Mouse (Mus musculus): Measurements from ENCODE around the gene A530016L24Rik.

A530016L24Rik gene

DNA sequence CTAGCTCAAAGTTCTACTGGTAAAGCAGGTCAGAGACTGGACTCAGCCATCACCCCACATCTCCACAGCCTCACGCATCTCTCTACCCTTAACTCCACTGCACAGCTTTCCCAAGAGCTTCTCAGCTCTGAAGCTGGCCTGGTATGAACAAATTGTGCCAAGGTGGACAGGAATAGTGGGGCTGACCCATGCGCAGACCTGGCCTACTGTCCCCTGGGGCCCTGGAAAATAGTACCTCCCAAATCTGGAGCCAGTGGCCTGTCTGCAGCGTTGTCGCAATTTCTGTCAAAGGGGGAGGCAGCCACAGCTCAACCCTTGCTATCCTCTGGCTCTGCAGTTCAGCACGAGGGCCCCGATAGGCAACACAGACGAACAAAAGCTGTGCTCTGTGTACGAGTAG lies at the start of gene A530016L24Rik:
A530016L24Rik (plus strand) TSS at position 315 of the 400 bp plus-strand sequence.
- DNase-seq, result no peak

DNA sequence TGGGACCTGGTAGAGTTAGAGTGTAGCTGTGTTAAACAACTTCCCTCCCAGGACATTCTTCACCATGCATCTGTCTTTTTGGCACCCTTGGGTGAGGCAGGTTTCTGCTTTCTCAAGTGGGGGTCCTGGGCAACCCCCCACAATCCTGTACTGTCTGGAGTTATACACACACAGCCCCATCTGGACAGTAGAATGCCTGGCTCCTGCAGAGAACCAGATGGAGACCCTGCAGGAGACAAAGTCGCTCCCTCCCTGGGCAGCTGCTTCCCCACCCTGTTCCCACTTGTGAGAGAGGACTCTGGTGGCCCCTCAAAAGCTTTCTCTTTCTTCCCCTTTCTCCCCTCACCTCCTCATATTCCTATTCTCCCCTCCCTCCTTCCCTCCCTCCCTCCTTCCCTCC lies 49.3 kb upstream of the A530016L24Rik start:
- DNase-seq, result no peak

DNA sequence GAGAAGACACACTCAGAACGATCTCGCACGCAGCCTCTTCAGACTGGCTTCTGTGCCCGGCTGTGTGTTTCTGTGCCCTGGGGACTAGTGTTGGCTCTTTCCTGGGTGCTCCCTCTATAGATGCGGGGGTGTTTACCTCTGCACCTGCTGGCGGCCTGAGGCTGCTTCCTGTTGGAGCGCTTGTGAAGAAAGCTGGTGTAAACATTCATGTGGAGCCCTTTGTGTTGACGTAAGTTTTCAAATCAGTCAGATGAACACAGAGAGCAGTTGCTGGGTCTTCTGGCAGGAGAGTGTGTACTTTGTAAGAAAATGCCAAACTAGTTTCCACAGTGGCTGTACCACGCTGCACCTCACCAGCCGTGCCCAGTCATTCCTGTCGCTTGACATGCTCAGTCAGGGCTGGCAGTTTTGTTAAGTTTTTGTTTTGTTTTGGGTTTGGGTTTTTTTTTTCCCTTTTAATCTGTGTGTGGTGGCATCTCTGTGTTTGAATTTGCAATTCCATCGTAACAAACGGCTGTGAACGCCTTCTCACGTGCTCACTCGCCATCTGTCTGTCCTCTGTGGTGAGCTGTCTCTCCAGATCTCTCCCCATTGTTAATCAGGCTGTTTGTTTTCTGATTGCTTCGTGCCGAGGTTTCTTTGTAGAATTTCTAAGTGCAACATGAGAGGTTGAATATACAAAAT lies 40.0 kb upstream of the A530016L24Rik start:
- DNase-seq, result no peak

DNA sequence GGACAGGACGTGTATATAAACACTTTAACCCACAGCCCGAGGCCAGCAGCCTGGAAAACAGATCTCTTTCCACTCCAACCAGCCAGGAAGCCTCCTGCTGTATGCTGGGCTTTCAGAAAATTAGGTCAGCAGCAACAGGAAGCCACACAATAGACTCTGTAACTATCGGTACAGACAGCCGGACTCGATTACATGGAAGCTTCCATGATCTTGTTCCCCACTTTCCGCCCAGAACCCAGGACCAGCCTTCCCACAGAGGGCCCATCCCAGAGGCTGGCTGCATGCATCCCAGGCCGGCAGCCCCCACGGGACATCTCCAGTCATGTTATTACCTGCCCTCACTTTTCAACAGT lies 39.4 kb upstream of the A530016L24Rik start:
- no peak for DNase-seq

DNA sequence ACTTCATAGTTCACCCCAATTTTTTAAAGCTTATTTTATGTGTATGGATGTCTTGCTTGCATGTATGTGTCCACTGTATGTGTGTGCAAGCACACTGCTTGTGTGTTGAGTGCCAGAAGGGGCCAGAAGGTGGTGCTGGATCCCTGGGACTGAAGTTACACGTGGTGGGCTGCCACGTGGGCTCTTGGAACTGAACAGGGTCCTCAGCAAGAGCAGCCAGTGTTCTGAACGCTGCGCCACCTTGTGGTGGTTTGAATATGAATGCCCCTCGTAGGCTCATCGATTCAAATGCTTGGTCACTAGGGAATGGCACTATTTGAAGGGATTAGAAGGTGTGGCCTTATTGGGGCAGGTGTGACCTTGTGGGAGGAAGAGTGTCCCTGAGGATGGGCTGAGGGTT lies 38.4 kb upstream of the A530016L24Rik start:
- DNase-seq, result peak; percentile 32

DNA sequence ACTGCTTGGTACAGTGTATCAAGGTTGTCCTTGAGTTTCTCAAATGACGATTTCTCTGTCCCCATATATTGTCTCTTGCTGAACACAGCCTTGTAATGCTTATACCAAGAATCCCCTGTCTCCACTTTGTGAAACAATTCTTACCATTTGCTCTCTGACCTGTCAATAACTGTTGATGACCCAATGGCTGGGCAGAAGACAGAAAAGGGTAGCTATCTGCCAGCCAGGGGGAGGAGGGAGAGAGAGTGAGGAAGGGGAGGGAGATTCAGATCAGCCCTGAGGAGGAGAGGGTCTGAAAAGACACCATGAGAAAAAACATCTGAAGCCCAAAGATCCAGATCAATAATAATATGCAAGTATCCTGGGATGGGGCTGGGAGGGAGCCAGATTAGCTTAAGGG lies 37.9 kb upstream of the A530016L24Rik start:
- no peak for DNase-seq

DNA sequence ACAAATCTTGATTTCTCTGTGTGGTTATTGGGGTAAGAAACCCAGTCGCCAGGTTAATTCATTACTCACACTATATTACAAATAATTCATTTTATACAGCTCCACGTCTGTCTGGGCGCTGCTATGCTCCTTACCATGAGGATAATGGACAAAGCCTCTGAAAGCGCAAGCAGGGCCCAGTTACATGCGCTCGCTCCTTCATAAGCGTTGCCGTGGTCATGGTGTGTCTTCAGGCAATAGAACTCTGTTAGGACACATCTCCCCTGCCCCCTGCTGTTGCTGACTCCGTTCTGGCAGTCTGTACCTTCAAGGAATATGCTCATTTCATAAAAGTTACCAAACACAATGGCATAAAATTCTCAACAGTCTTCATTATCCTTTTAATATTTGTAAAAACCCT lies 37.4 kb upstream of the A530016L24Rik start:
- DNase-seq, result no peak

DNA sequence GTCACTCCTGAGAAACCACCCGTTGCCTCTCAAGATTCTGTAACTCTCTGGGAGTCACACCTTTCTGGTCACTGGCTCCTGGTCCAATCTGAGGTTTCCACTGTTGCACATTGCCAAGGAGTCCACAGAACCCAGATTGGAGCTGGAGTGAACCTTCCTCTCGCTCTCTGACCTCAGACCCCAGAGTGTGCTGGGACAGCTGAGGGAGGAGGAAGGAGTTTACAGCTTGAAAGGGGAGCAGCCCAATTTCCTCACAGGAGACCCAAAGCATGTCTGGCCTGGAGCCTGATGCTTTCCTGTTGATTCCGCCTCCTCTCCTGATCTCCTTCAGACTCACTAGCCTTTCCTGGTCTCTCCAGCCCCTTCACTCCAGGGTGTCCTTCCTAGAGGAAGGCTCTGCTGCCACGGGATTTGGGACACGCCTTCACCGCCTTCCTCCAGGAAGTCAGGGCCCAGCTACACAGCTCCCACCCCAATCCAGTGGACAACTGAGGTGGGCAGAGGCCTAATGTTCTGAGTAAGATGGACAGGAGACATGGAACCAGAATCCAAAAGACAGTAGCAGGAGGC lies 33.0 kb upstream of the A530016L24Rik start:
- no peak for DNase-seq

DNA sequence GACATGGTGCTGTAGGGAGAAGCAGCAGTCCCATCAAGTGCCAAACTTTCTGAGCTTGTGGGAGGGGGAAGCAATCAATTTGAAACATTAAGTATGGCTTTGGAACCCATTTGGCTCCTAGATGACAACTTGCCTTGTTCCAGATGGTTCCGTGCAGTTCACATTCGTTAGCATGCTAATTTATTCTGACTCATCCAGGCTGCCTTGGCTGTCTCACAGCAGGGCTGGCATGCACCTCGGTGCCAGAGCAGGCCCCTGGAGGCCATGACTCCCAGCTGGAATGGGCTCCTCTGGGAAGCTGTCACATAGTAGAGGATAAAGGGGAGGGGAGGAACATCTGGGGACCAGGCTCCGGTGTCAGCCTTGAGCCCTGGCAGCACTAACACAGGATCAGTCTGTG lies 31.4 kb upstream of the A530016L24Rik start:
- no peak for DNase-seq

DNA sequence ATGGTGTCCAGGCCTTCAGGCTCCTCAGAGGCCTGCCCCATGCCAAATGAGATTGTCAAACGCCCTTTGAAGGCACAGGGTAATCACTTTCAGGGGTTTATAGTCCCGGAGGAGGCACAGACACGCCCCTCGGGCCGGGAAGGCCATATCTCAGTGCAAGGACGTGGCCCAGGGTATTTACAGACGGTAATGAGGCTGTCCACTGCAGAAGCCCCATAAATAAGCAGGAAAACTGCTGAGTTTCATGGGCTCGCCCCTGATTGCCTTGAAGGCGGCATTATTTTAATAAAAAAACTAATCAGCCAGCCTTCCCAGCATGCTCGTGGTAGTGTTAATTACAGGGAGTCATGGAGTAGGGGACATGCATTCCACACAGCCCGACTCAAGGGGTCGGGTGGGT lies 26.8 kb upstream of the A530016L24Rik start:
- no peak for DNase-seq

DNA sequence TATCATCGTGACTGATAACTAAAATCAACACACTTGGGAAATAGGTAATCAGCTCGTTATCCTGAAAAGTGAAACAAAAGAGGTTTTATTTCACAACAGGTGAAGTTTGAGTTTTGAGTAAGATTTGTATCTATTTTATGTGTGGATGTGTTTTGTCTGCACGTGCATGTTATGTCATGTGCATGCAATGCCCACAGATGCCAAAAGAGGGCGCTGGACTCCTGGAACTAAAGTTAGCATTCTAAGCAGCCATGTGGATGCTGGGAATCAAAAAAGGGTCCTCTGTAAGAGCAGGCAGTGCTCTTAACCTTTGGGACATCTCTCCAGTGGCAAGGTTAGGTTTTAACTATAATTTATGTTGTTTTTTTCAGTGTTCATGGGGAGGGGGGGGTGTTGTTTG lies 26.0 kb upstream of the A530016L24Rik start:
- peak; percentile 16 for DNase-seq

DNA sequence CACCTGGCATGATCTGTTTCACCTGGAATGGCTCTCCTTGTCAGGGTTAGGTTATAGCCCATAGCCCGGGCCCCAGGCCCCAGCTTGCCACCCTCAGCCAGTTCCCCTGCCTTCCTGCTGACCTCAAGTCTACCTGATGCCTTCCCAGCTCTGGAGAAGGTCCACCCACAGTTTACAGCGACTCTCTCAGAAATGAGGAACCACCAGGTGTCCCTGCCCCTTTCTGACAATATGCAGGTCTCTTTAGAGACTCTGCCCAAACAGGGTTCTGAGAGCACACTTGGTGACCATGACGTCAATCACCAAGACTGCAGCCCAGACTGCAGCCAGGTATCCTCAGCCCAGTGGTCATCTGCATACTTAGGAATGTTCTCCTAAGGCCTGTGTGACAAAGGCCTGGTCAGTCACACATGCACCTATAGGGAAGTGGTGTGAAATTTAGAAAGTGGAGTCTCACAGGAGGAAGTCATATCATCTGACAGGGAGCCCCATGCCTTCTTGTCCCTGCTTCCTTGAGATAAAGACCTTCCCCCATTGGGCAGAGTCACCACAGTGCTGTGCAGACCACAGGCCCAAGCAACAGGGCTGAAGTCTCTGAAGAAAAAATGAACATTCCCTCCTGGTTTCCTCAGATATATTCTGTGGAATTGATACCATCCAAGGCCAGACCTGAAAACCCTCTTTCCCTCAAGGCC lies 25.4 kb upstream of the A530016L24Rik start:
- DNase-seq, result no peak

DNA sequence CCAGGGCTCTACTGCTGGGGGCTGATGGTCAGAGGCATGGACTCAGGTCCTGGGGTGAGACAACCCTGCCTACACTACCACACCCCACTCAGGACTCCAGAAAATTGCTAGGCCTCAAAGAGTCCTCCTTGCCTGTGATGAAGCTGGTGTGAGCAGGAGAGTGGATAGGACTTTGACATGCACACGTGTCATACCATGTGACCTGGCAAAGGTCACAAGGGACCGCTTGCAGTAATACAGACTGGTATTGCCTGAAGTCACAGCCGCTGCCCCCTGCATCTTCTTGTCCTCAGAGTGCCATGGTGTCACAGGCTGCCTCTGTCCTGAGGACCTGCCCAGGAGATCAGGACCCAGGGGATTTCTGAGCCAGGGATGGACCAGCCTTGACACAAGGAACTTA lies 24.7 kb upstream of the A530016L24Rik start:
- no peak for DNase-seq

DNA sequence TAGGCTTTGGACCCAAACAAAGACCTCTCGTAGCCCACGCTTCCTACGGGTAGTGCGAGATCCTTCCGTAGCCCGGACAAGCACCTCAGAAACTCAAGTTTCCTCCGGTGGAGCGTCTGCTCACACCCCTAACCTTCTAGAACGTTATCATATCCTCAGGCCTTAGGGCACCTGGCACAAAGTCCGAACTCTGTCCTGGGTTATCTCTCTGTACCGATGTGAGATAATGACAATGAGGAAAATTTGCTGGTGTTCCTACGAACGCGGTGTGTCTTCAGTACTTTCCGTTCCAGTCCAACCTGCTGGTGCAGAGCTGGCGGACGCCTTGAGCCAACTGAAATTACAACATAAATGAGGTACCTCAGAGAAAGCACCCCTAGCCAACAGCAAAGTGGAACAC lies 23.3 kb upstream of the A530016L24Rik start:
- DNase-seq, result no peak

DNA sequence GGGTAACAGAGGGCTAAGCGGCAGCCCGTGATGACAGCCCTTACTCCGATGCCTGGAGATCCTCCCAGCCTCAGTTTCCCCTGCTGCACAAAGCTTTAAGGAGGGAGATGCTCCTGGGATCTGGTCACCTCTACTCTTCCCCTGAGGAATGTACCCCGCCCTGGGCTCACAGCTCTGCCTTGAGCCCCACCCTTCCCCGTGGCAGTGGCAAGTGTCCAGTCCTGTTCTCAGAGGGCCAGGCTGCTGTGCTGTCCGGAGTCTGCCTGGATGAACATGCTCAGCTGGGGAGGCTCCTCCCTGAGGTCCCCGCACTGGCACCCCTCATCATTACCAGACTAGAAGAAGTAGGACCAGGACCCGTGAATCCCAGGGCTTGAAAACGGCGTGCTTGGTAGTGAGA lies 21.9 kb upstream of the A530016L24Rik start:
- DNase-seq, result no peak

DNA sequence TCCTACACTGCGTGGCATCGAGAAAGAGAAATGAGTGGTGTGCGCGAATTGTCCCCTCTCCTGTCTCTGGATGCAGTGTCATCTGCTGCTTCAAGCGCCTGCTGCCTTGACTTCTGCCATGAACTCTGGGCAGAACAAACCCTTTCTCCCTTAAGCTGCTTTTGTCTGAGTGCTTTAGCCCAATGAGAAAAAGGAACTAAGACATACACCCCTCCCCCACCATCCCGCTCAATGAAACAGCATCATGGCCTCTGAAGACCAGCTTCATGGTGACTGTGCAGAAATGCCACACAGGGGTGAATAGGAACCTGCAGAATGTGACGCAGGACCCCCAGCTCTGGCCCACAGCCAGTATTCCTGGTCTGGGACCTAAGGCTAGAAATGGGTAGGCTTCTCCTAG lies 19.9 kb upstream of the A530016L24Rik start:
- no peak for DNase-seq

DNA sequence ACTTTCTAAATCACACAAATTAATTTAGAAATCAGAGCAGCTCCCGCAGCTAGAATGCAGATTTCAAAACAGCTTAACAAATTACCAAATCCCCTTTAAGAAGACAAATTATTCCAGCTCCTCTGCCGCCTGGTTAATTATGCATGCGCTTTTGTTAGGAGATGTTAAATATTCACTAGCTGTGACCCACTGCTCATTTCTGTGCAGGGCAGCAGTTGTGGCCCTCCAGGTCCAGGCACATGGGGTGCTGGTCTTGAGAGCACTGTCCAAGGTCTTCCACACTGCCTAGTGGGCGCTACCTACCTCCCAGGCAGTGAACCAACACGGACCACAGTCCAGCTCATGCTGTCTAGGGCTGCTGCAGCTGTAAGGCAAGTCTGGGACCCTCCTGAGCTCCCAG lies 19.0 kb upstream of the A530016L24Rik start:
- DNase-seq, result no peak

DNA sequence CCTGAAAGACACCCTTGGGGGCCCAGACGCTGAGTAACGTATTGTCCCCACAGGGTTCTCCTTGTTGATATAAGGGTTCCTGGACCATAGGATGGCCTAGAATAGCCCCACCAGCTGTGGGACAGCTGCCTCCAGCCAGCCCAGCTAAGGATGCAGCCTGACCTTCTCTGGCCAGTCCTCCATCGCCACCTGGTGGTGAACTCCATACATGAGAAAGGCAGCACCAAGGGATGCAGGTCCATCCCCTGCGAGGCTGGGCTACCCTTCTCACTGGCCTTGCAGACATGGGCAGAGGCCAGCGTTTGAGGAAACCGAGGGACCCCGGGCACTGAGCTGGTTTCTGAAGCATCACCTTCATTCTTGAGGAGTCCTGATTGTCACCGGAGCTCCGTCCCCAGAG lies 15.5 kb upstream of the A530016L24Rik start:
- DNase-seq, result peak; percentile 77

DNA sequence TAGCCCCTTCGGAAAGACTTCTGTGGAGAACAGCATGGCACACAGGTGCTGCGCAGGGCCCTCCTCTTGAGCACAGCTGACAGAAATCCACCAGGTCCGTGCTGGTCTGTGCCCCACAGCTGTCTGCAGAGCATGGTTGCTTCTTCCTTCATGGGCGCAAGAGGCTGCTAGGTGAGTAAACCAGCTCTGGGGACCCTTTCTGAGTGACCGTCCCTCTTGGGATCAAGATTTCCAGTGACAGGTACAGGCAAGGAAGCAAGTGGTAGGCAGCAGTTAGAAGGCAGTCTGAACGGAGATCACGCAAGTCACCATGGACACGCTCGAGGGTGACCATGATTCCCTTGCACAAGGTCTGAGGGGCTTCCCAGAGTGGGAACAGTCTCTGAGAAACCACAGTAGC lies 287 bp downstream of the A530016L24Rik start:
- DNase-seq, result no peak

DNA sequence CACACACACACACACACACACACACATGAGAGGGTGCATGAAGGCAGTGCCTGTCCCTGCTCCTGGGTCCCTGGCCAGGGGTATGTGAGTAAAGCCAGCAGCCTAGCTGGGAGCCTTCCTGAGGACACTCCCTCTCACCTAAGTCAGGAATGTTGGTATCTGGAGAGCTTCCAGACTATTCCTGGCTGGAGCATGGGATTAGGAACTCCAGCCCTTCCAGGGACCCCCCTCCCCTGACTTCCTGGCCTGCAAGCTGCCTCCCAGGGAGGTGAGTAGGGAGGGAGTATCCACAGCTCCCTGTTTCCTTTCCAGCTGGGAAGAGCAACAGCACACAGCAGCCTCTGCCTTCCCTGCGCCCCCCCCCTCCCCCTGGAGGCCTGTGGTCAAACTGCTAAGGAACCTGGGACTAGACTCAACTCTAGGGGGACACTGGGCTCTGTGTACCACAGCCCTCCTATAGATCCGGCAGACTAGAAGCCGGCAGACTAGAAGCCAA lies 1.2 kb downstream of the A530016L24Rik start:
- DNase-seq, result peak; percentile 29

DNA sequence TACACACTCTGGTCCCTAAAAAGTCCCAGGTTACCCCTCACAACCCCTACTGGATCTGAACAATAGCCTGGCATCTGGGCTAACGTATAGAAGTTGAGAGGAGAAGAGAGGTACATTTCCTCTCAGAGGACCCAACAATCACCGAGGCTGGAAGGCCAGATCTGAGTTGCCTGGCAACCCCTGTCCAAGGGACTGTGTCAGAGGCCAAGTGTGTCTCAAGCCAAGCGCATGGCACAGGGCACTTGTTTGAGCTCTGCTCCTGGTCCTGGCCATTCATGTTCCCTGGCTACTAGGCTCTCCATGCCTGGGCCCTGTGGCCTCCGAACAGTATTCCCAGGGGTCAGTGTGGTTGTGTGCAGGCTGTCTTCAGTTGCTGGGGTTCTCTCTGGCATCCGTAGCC lies 6.9 kb downstream of the A530016L24Rik start:
- no peak for DNase-seq

DNA sequence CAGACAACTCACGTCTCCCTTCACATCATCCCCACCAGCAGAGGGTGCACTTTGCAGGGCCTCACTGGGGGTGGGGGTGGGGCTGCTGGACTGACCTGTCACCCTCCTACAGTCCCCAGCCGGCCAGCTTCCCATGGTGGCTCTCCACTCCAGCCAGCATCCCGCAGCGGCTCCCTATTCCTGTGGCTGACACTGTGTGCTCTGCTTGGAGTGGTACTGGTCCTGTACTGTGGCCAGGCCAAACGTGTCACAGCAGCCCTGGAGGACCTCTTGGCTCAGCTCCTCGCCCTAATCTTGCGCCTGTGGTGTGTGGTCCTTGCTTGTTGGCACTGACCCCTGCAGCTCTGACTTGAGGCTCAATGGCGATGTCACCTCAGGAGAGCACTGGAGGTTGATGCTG lies 8.5 kb downstream of the A530016L24Rik start:
- no peak for DNase-seq

DNA sequence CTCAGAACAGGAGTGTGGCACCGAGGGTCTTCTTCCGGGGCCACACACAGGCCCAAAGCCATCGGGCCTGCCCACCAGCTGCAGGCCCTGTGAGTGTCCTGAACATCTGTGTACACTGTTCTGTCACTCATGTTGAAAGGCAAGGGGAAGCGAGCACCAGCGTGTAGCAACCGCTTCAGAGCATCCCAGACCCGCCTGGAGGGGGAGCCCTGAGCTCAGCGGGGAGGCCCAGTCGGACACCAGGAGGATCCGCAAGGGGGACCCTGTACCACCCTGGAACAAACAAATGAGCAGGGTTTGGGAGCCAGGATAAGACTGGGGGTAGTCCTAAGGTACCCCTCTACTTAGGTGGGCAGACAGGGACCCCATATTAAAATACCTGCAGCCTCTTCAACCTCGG lies 9.4 kb downstream of the A530016L24Rik start:
- peak; percentile 41 for DNase-seq
